Mouse (Mus musculus) embryonic fibroblast, embryonic 13.5 days (primary cell): ENCODE results near the gene Gm10715.
"Not testable (repeated sequence)": the region's sequence is repeated elsewhere in the genome, so short reads cannot be mapped to it uniquely, and the experiment has no call there.

ENCODE experiments used
- CTCF ChIP-seq: IDR thresholded peaks from 2 replicates; pipeline ENCODE4 v1.5.1; 2011; ENCODE audit warnings: mild to moderate bottlenecking, control low read depth, low read length, moderate library complexity, borderline replicate concordance; ENCODE audit not compliant: insufficient read depth
- POLR2A ChIP-seq: IDR thresholded peaks from 2 replicates; pipeline ENCODE4 v1.6.1; 2011; ENCODE audit warnings: low read depth, mild to moderate bottlenecking, control low read depth, low read length, moderate library complexity

- not testable (repeated sequence) for TF ChIP-seq CTCF, POLR2A
Measured at GRCm38 (mm10) chr9:3019835-3020727, 16.6 kb upstream of the Gm10715 start.
